11 mouse cellular contexts compared by ENCODE assay signal in the genomic region with DNA sequence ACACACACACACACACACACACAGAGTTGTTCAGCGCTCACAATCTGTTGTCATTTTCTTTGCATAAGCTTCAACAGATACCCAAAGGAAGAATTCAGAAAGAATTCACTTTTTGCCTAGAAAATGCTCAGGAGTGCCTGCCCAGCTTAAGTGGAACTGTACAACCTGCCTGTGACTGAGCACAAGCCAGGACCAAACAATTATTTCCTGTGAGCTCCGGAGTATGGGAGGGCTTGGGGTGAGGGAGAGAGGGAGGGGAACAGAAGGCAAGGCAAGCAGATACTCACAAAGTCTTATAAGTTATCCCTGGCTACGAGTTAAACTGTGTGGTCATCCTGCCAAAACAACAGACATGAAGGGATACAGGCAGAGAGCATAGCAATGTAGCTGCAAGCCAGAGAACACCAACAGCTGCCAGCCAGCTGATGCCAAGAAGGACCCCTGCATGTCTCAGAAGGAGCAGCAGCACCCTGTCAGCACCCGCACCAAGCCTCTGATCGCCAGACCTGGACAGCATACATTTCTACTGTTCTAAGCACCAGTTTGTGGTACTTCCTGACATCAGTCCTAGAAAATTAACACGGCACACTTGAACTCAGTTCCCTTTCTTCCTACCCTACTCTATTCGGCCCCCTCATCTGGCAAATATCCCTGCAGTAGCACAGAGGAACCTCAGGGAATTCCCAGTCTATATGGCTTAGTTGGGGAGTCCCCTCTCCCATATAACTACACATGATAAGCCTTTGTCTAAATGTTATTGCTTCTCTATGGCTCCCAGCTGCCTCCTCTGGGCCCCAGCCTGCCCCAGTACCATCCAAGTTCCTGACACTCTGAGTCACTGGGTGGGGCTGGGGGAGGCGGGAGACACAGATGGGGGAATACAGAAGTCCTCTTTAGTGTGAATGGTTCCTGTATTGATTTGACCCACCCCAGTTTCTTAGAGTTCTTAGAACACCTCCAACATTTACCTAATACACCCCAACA. TPM values are rescaled to one million over a fixed set of nuclear protein-coding genes. Genes with fewer than 3 reads are reported as not detected.
DNase-seq lines count a peak whose midpoint lies in the region; ATAC-seq and TF ChIP-seq lines count a peak whose summit lies in the region.
"Had no signal": no experiment of that assay in that cellular context is flagged by ENCODE, and none has a peak within 500 bp of the region (broad histone marks: within the 10 kb centered on the region; RNA-seq: fewer than 3 reads in every experiment).

No protein-coding gene starts in this region.

- no peak overlapping the region for H3K4me3 ChIP-seq in lung, embryonic 16.5 days (ENCODE audit: low read length)
- no peak overlapping the region for H3K4me3 ChIP-seq in MEL (ENCODE audit: control insufficient read depth in 1 of 2, insufficient read depth in 1 of 2, low read depth in 2 of 2, low read length in 2 of 2)
- no peak overlapping the region for H3K4me3 ChIP-seq in forebrain, embryonic 16.5 days (replicated peaks; ENCODE audit: low read length)
- no peak overlapping the region for H3K4me3 ChIP-seq in macrophage (ENCODE audit: inconsistent target)
- no peak overlapping the region for H3K4me3 ChIP-seq in heart, embryonic 12.5 days
- H3K4me3 ChIP-seq: midbrain, embryonic 13.5 days had no signal

- no peak for TF ChIP-seq EP300 in MEL (IDR thresholded peaks at IDR 0.05; ENCODE audit: low read depth in 1 of 2, low read length in 2 of 2)

- 61% methylated on average over 8 of the region's 8 CpGs for WGBS in lung, embryonic 16.5 days
- 43% methylated on average over 8 of the region's 8 CpGs for WGBS in forebrain, embryonic 16.5 days
- 74% methylated on average over 8 of the region's 8 CpGs for WGBS in macrophage (ENCODE audit: missing documents)
- 64% methylated on average over 8 of the region's 8 CpGs for WGBS in heart, embryonic 12.5 days

- no peak overlapping the region for H3K4me2 ChIP-seq in lung, embryonic 16.5 days (ENCODE audit: low read depth, low read length)
- no peak overlapping the region for H3K4me2 ChIP-seq in forebrain, embryonic 16.5 days (ENCODE audit: low read length)
- H3K4me2 ChIP-seq in heart, embryonic 12.5 days, result no peak overlapping the region
- H3K4me2 ChIP-seq: midbrain, embryonic 13.5 days had no signal

- peak; percentile 14; the same call in 1 of the 2 replicates for ATAC-seq in lung, embryonic 16.5 days (ENCODE audit: low read depth)
- ATAC-seq in forebrain, embryonic 16.5 days, result 0 out of 2 replicates have a peak, but pooled peaks have one; percentile 26
- ATAC-seq in heart, embryonic 12.5 days (ENCODE audit: insufficient number of reproducible peaks, low FRiP score), result no peak
- ATAC-seq: midbrain, embryonic 13.5 days had no signal

- peaks cover 2% of the 10 kb centered on the region; the same call in 1 of the 2 replicates for H3K36me3 ChIP-seq in lung, embryonic 16.5 days (ENCODE audit: control insufficient read depth, insufficient read depth, low read length)
- H3K36me3 ChIP-seq in MEL (ENCODE audit: control insufficient read depth in 1 of 2, insufficient read depth in 2 of 2, low read length in 2 of 2), result peaks cover 7 to 9% of the 10 kb centered on the region in 2 experiments; a peak in 3 of 4 replicates
- 0 out of 2 replicates have a peak, but pooled peaks cover 2% of the 10 kb centered on the region for H3K36me3 ChIP-seq in forebrain, embryonic 16.5 days (ENCODE audit: control insufficient read depth, insufficient read depth)
- H3K36me3 ChIP-seq in macrophage (ENCODE audit: inconsistent target), result no peaks in the 10 kb centered on the region
- peaks cover 9% of the 10 kb centered on the region for H3K36me3 ChIP-seq in heart, embryonic 12.5 days

- H3K9me3 ChIP-seq in lung, embryonic 16.5 days (ENCODE audit: control insufficient read depth, low read length), result no peaks in the 10 kb centered on the region
- no peaks in the 10 kb centered on the region for H3K9me3 ChIP-seq in MEL (replicated peaks; ENCODE audit: insufficient read depth, low read length)
- H3K9me3 ChIP-seq in forebrain, embryonic 16.5 days (ENCODE audit: control insufficient read depth, low read length), result no peaks in the 10 kb centered on the region
- H3K9me3 ChIP-seq in heart, embryonic 12.5 days (replicated peaks), result no peaks in the 10 kb centered on the region
- H3K9me3 ChIP-seq: midbrain, embryonic 13.5 days had no signal

- H3K27me3 ChIP-seq in lung, embryonic 16.5 days (ENCODE audit: control insufficient read depth, insufficient read depth, low read depth, low read length), result no peaks in the 10 kb centered on the region
- H3K27me3 ChIP-seq in MEL (ENCODE audit: control insufficient read depth in 1 of 2, insufficient read depth in 2 of 2, low read length in 2 of 2), result no peaks in the 10 kb centered on the region
- H3K27me3 ChIP-seq in forebrain, embryonic 16.5 days (replicated peaks; ENCODE audit: control insufficient read depth, insufficient read depth, low read length), result no peaks in the 10 kb centered on the region
- no peaks in the 10 kb centered on the region for H3K27me3 ChIP-seq in heart, embryonic 12.5 days (replicated peaks)
- H3K27me3 ChIP-seq: midbrain, embryonic 13.5 days had no signal

- H3K79me2 ChIP-seq in MEL (ENCODE audit: control insufficient read depth, insufficient read depth, low read length, poor library complexity) (peaks cover 1% of the 10 kb centered on the region; the same call in 1 of the 2 replicates), macrophage (ENCODE audit: inconsistent target) (peaks cover 5% of the 10 kb centered on the region; the same call in 1 of the 2 replicates)

- no peak for TF ChIP-seq RAD21 in MEL (IDR thresholded peaks at IDR 0.05; ENCODE audit: low read depth, low read length)

- no peak for TF ChIP-seq POLR2A in MEL (IDR thresholded peaks at IDR 0.05; ENCODE audit: control insufficient read depth in 1 of 2, insufficient read depth in 1 of 2, low read depth in 1 of 2, low read length in 2 of 2, poor library complexity in 1 of 2)

- no peak overlapping the region for H3K9ac ChIP-seq in lung, embryonic 16.5 days (ENCODE audit: low read length)
- no peak overlapping the region for H3K9ac ChIP-seq in MEL (ENCODE audit: control insufficient read depth, low read depth, low read length, poor library complexity, severe bottlenecking)
- no peak overlapping the region for H3K9ac ChIP-seq in forebrain, embryonic 16.5 days (replicated peaks; ENCODE audit: low read depth, low read length)
- no peak overlapping the region for H3K9ac ChIP-seq in heart, embryonic 12.5 days
- H3K9ac ChIP-seq: midbrain, embryonic 13.5 days had no signal

- H3K4me1 ChIP-seq in lung, embryonic 16.5 days (replicated peaks; ENCODE audit: control insufficient read depth, insufficient read depth, low read length), result peaks cover 8% of the 10 kb centered on the region; the same call in 1 of the 2 replicates
- H3K4me1 ChIP-seq in MEL (ENCODE audit: control insufficient read depth in 1 of 2, insufficient read depth in 2 of 2, low read length in 2 of 2), result peaks cover 6 to 16% of the 10 kb centered on the region in 2 experiments
- H3K4me1 ChIP-seq in forebrain, embryonic 16.5 days (replicated peaks; ENCODE audit: control insufficient read depth, insufficient read depth, low read length), result peaks cover 40% of the 10 kb centered on the region
- peaks cover 45% of the 10 kb centered on the region for H3K4me1 ChIP-seq in heart, embryonic 12.5 days (replicated peaks)

- TF ChIP-seq CTCF in MEL (IDR thresholded peaks at IDR 0.05 in 2 of 3, conservative IDR thresholded peaks at IDR 0.05 in 1 of 3; ENCODE audit: control insufficient read depth in 1 of 3, insufficient read depth in 1 of 3, low read depth in 2 of 3, low read length in 3 of 3, poor library complexity in 1 of 3, severe bottlenecking in 1 of 3), result no peak

- no peak overlapping the region for H3K27ac ChIP-seq in lung, embryonic 16.5 days (ENCODE audit: low read length)
- H3K27ac ChIP-seq in MEL (ENCODE audit: control insufficient read depth, low read depth, low read length), result no peak overlapping the region
- peak overlapping the region; percentile 33; the same call in 1 of the 2 replicates for H3K27ac ChIP-seq in forebrain, embryonic 16.5 days (ENCODE audit: low read length)
- H3K27ac ChIP-seq in macrophage, result 0 out of 2 replicates have a peak overlapping the region, but pooled peaks have one; percentile 37
- H3K27ac ChIP-seq in heart, embryonic 12.5 days (ENCODE audit: poor library complexity, severe bottlenecking), result no peak overlapping the region
- H3K27ac ChIP-seq: midbrain, embryonic 13.5 days had no signal

- DNase-seq in lung, postnatal 36 days, result no peak
- peak; percentile 24 for DNase-seq in MEL (ENCODE audit: low read depth, low spot score)
- no peak for DNase-seq in thymus, postnatal 25 days
- DNase-seq in embryo, embryonic 10 days (ENCODE audit: low spot score), result no peak
- DNase-seq: heart, adult 11 months; kidney, adult 18-20 months had no signal

TF ChIP-seq in MEL, 35 proteins besides CTCF, POLR2A, EP300 and RAD21 (continues in another document):
- no peak for TF ChIP-seq MAFK (IDR thresholded peaks at IDR 0.05; ENCODE audit: borderline replicate concordance, low read depth, low read length)
- TF ChIP-seq NELFE (IDR thresholded peaks at IDR 0.05; ENCODE audit: low read depth, low read length), result no peak
- no peak for TF ChIP-seq UBTF (IDR thresholded peaks at IDR 0.05; ENCODE audit: borderline replicate concordance, insufficient read depth, low read depth, low read length)
- TF ChIP-seq MYB (IDR thresholded peaks at IDR 0.05; ENCODE audit: low read depth, low read length), result no peak
- TF ChIP-seq GABPA (IDR thresholded peaks at IDR 0.05; ENCODE audit: low read depth, low read length), result no peak
- no peak for TF ChIP-seq ETS1 (IDR thresholded peaks at IDR 0.05; ENCODE audit: low read depth, low read length)
- TF ChIP-seq HCFC1 (IDR thresholded peaks at IDR 0.05; ENCODE audit: low read depth, low read length), result no peak
- TF ChIP-seq JUND (IDR thresholded peaks at IDR 0.05; ENCODE audit: low read depth, low read length), result no peak
- no peak for TF ChIP-seq CHD1 (IDR thresholded peaks at IDR 0.05; ENCODE audit: low read depth, low read length)
- TF ChIP-seq E2F4 (IDR thresholded peaks at IDR 0.05; ENCODE audit: borderline replicate concordance, low read depth, low read length), result no peak
- no peak for TF ChIP-seq CHD2 (IDR thresholded peaks at IDR 0.05; ENCODE audit: low read length)

RNA-seq across cellular contexts. Expression of gene Tmem131l, which starts 18.5 kb away (rescaled TPM):
- 46.4 and 47.0 TPM in 2 replicates for polyA plus RNA-seq in lung, embryonic 16.5 days (2015; fragmentation: Nextera tagmentation; extraction: Ambion mirVana)
- total RNA-seq in MEL (2012; rRNA removed), result 9.6 and 10.9 TPM in 2 replicates
- polyA plus RNA-seq in MEL (2012; ENCODE audit: insufficient read depth in 1 of 2, insufficient read length in 2 of 2, low read depth in 1 of 2, low replicate concordance in 2 of 2, missing spikeins in 1 of 2) (10 to 100 TPM in 1 of 2 experiments, not detected in 1; 39.6 TPM), macrophage (2018) (10.5 to 13.3 TPM (median 12.6 TPM) in 3 replicates)
- polyA plus RNA-seq in forebrain, embryonic 16.5 days (2015; fragmentation: Nextera tagmentation; extraction: Ambion mirVana), result 129 and 134 TPM in 2 replicates
- 10 to 100 TPM; 19.8 to 91.5 (median 57.5) TPM for total RNA-seq in macrophage (2018; cell fraction: chromatin; rRNA removed)
- 10 to 100 TPM in 18 of 26 experiments, 1 to 10 TPM in 8; 7.5 to 18.4 (median 11.8) TPM for total RNA-seq in macrophage (2018; cell fraction: cytosol; rRNA removed)
- 10 to 100 TPM; 18.0 to 76.6 (median 39.6) TPM for total RNA-seq in macrophage (2018; cell fraction: nucleus; rRNA removed)
- 26.9 and 27.4 TPM in 2 replicates for polyA plus RNA-seq in heart, embryonic 12.5 days (2016; fragmentation: Nextera tagmentation; extraction: Ambion mirVana)

Comparison
In these comparisons a context has a peak if more than half of its experiments do, and no peak if none do; other contexts are left out.
1. H3K27ac ChIP-seq: peak in forebrain, embryonic 16.5 days (single experiment) and macrophage (single experiment); none in lung, embryonic 16.5 days (single experiment), MEL (single experiment) and heart, embryonic 12.5 days (single experiment).